Mouse (Mus musculus) gastrocnemius, adult 2 months (tissue): ENCODE data around the gene Pars2. TPM values are rescaled to one million over a fixed set of nuclear protein-coding genes. Genes with fewer than 3 reads are reported as not detected.

ENCODE experiments used
- DNase-seq: peaks from one replicate; pipeline ENCODE4 v3.0.0; 2022
- H3K27ac ChIP-seq: fragments of 200-600 bp; 2 replicates; pipeline ENCODE4 v1.8.1; 2022; ENCODE audit warnings: mild to moderate bottlenecking
- H3K4me3 ChIP-seq: fragments of 200-600 bp; 2 replicates; pipeline ENCODE4 v1.8.1; 2022; ENCODE audit warnings: mild to moderate bottlenecking, moderate library complexity
- CTCF ChIP-seq: fragments of 200-600 bp; IDR thresholded peaks from 2 replicates; pipeline ENCODE4 v1.8.1; 2022; ENCODE audit warnings: antibody characterized with exemption, mild to moderate bottlenecking, moderate library complexity
- intact Hi-C: fragments of 180-260 bp; cut with DNase I; formaldehyde crosslinking; loops from one replicate; pipeline ENCODE4 v1.15.1; 2025
- total RNA-seq, 2 experiments: library from RNA; stranded (reverse); gene quantifications; 2 replicates each; pipeline ENCODE4 v1.2.3; 2021

Gene Pars2
- total RNA-seq, 2 experiments from 2014 or later, result 2.5 to 3.8 TPM

GRCm38 (mm10) chr4:106622712-106623111 lies 28.2 kb upstream of the Pars2 start:
- no peak for TF ChIP-seq CTCF
- no peak overlapping the region for H3K27ac ChIP-seq
- intact Hi-C loops, result no loop called here
- no peak overlapping the region for H3K4me3 ChIP-seq
- DNase-seq, result no peak

- Histone ChIP-seq H3K4me3 (no peak overlapping the region), H3K27ac (no peak overlapping the region)
- intact Hi-C loops, result no loop called here
- TF ChIP-seq CTCF, result no peak
- no peak for DNase-seq
Measured at GRCm38 (mm10) chr4:106624271-106624670, 26.6 kb upstream of the Pars2 start.

- no peak for DNase-seq
- Histone ChIP-seq H3K4me3 (no peak overlapping the region), H3K27ac (no peak overlapping the region)
- TF ChIP-seq CTCF, result no peak
- intact Hi-C loops, result loop anchor here (5.0 kb wide), 1 partner anchor 539 kb away; no protein-coding TSS in a partner anchor
Measured at GRCm38 (mm10) chr4:106627809-106628208, 23.1 kb upstream of the Pars2 start.

GRCm38 (mm10) chr4:106628650-106629360 lies 22.1 kb upstream of the Pars2 start:
- Histone ChIP-seq H3K27ac (no peak overlapping the region), H3K4me3 (no peak overlapping the region)
- intact Hi-C loops, result loop anchor here (5.0 kb wide), 1 partner anchor 538 kb away; no protein-coding TSS in a partner anchor
- no peak for DNase-seq
- no peak for TF ChIP-seq CTCF

- no peak for TF ChIP-seq CTCF
- Histone ChIP-seq H3K4me3 (no peak overlapping the region), H3K27ac (no peak overlapping the region)
- DNase-seq, result no peak
- intact Hi-C loops, result loop anchor here (5.0 kb wide), 1 partner anchor 538 kb away; no protein-coding TSS in a partner anchor
Measured at GRCm38 (mm10) chr4:106629374-106629773, 21.5 kb upstream of the Pars2 start.

- no peak overlapping the region for H3K27ac ChIP-seq
- peak; percentile 62 for DNase-seq
- no peak overlapping the region for H3K4me3 ChIP-seq
- intact Hi-C loops, result loop anchor here (1.0 to 5.0 kb wide), 2 partner anchors 37 to 78 kb away; no protein-coding TSS in a partner anchor
- peak; percentile 94 for TF ChIP-seq CTCF
Measured at GRCm38 (mm10) chr4:106630333-106631220, 20.3 kb upstream of the Pars2 start.

GRCm38 (mm10) chr4:106632313-106632712 lies 18.6 kb upstream of the Pars2 start:
- no peak for DNase-seq
- no peak for TF ChIP-seq CTCF
- intact Hi-C loops, result loop anchor here (5.0 kb wide), 1 partner anchor 35 kb away; no protein-coding TSS in a partner anchor
- Histone ChIP-seq H3K27ac (no peak overlapping the region), H3K4me3 (no peak overlapping the region)

GRCm38 (mm10) chr4:106633281-106634085 lies 17.4 kb upstream of the Pars2 start:
- Histone ChIP-seq H3K27ac (no peak overlapping the region), H3K4me3 (no peak overlapping the region)
- no peak for DNase-seq
- intact Hi-C loops, result loop anchor here (5.0 kb wide), 1 partner anchor 34 kb away; no protein-coding TSS in a partner anchor
- no peak for TF ChIP-seq CTCF

GRCm38 (mm10) chr4:106634086-106634479 lies 16.8 kb upstream of the Pars2 start:
- intact Hi-C loops, result loop anchor here (5.0 kb wide), 1 partner anchor 33 kb away; no protein-coding TSS in a partner anchor
- DNase-seq, result no peak
- no peak overlapping the region for H3K27ac ChIP-seq
- no peak for TF ChIP-seq CTCF
- no peak overlapping the region for H3K4me3 ChIP-seq

- Histone ChIP-seq H3K27ac (peak overlapping the region; percentile 77), H3K4me3 (no peak overlapping the region)
- no peak for DNase-seq
- TF ChIP-seq CTCF, result no peak
- intact Hi-C loops, result no loop called here
Measured at GRCm38 (mm10) chr4:106643483-106644217, 7.2 kb upstream of the Pars2 start.

- Histone ChIP-seq H3K27ac (peak overlapping the region; percentile 77), H3K4me3 (no peak overlapping the region)
- no peak for TF ChIP-seq CTCF
- intact Hi-C loops, result no loop called here
- peak; percentile 80 for DNase-seq
Measured at GRCm38 (mm10) chr4:106644218-106644610, 6.7 kb upstream of the Pars2 start.
